8 mouse cellular contexts compared by ENCODE assay signal in the genomic region with DNA sequence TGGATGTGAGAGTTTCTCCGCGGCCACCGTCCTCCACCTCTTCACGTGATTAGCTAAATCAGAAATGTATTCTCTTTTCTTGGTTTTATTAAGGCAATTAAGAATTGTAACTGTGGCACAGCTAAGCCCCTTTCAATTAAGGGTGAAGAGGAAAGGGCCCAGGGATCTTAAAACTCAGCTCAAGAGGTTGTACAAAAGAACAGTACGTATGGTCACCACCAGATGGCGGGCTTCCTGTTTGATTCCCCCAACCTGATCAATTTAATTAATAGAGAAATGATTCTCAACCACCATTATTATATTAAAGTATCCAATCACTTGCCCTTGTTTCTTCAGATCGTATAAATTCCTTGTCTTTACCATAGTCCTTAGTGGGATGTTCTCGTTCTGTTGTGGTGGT. TPM values are rescaled to one million over a fixed set of nuclear protein-coding genes. Genes with fewer than 3 reads are reported as not detected.
A peak's percentile ranks its signal among the peaks of the same experiment; 100 is the strongest.
DNase-seq lines count a peak whose midpoint lies in the region; ATAC-seq lines count a peak whose summit lies in the region.

No protein-coding gene starts in this region.

- DNase-seq in heart, postnatal 4 days = peak; percentile 35
- DNase-seq in heart, adult 8-10 months (ENCODE audit: low spot score) = no peak
- peak; percentile 60 for DNase-seq in right cerebral cortex, postnatal 4 days
- DNase-seq in right cerebral cortex, postnatal 25 days = no peak
- DNase-seq in cerebellum, postnatal 14 days = peak; percentile 69 to 78
- DNase-seq in thymus, postnatal 14 days = peak; percentile 20
- DNase-seq in ovary, adult 18-20 months (ENCODE audit: low spot score) = no peak

- no peak for ATAC-seq in inflammation-experienced regulatory T-cells, adult 6 months

RNA-seq across cellular contexts. Expression of gene Vash1, which starts 36.7 kb away (rescaled TPM):
- total RNA-seq in heart, postnatal 4 days (2021) = 10 to 100 TPM; 53.5 to 56.7 TPM
- total RNA-seq in heart, adult 8-10 months (2022) = 10 to 100 TPM in 3 of 4 experiments, 1 to 10 TPM in 1; 6.6 to 16.3 (median 13.3) TPM
- polyA plus RNA-seq in inflammation-experienced regulatory T-cells, adult 6 months (2017; shearing (Covaris generic)) = under 1 TPM in 1 of 3 experiments, not detected in 2; 0.21 TPM

Comparison
In these comparisons a context has a peak if more than half of its experiments do, and no peak if none do; other contexts are left out.
1. DNase-seq: peak in heart, postnatal 4 days (single experiment), right cerebral cortex, postnatal 4 days (single experiment), cerebellum, postnatal 14 days (2 of 2) and thymus, postnatal 14 days (single experiment); none in heart, adult 8-10 months (single experiment), right cerebral cortex, postnatal 25 days (single experiment) and ovary, adult 18-20 months (single experiment).